Mouse (Mus musculus) limb, embryonic 11.5 days (tissue): ENCODE results near the gene Ubc. TPM values are rescaled to one million over a fixed set of nuclear protein-coding genes. Genes with fewer than 3 reads are reported as not detected.
A peak's percentile ranks its signal among the peaks of the same experiment; 100 is the strongest.

Source experiments
- ATAC-seq: fragments of 200-750 bp; cut with Nextera tagmentation; 2 replicates; pipeline ENCODE4 v1.8.0; 2017; ENCODE audit warnings: low read depth; ENCODE audit not compliant: insufficient number of reproducible peaks, low FRiP score, low TSS enrichment
- DNase-seq: peaks from one replicate; pipeline ENCODE4 v3.0.0-alpha.2; 2015; ENCODE audit warnings: low spot score
- H3K27ac ChIP-seq: fragments of 300-500 bp; sonication (generic); replicated peaks from 2 replicates; pipeline ENCODE4 v1.5.1; 2014; ENCODE audit warnings: low read depth, mild to moderate bottlenecking, low read length
- H3K27me3 ChIP-seq: fragments of 300-500 bp; sonication (generic); 2 replicates; pipeline ENCODE4 v1.6.1; 2014; ENCODE audit warnings: mild to moderate bottlenecking, low read length, mixed read lengths; ENCODE audit not compliant: control insufficient read depth, insufficient read depth
- H3K36me3 ChIP-seq: fragments of 300-500 bp; sonication (generic); 2 replicates; pipeline ENCODE4 v1.6.1; 2014; ENCODE audit warnings: mild to moderate bottlenecking, low read length, moderate library complexity, mixed read lengths; ENCODE audit not compliant: control insufficient read depth, insufficient read depth
- H3K4me1 ChIP-seq: fragments of 300-500 bp; sonication (generic); 2 replicates; pipeline ENCODE4 v1.6.1; 2014; ENCODE audit warnings: low read length, mixed read lengths; ENCODE audit not compliant: control insufficient read depth, insufficient read depth
- H3K4me2 ChIP-seq: fragments of 300-500 bp; sonication (generic); 2 replicates; pipeline ENCODE4 v1.6.1; 2014; ENCODE audit warnings: low read depth, mild to moderate bottlenecking, moderate library complexity; ENCODE audit not compliant: severe bottlenecking
- H3K4me3 ChIP-seq: fragments of 300-500 bp; sonication (generic); 2 replicates; pipeline ENCODE4 v1.5.1; 2014; ENCODE audit warnings: low read depth, low read length
- H3K9ac ChIP-seq: fragments of 300-500 bp; sonication (generic); 2 replicates; pipeline ENCODE4 v1.6.1; 2014; ENCODE audit warnings: mild to moderate bottlenecking, low read length
- H3K9me3 ChIP-seq: fragments of 300-500 bp; sonication (generic); 2 replicates; pipeline ENCODE4 v1.6.1; 2016; ENCODE audit warnings: low read length; ENCODE audit not compliant: control insufficient read depth
- WGBS: fragments of 180-500 bp; shearing (Covaris S2); extraction: QIAGEN DNeasy Blood & Tissue Kit; methylation state at CpG from one replicate; pipeline ENCODE4 v1.1.7; 2014; 5-methylcytosine and 5-hydroxymethylcytosine counted together
- polyA plus RNA-seq: library from polyadenylated mRNA; unstranded; fragments of >200 nt; fragmentation: Nextera tagmentation; extraction: Ambion mirVana; gene quantifications from 2 replicates; pipeline ENCODE4 v1.2.1, GENCODE M21; 2014

Gene Ubc
- polyA plus RNA-seq, 1 experiment from 2014 or later = 979 TPM

- Histone ChIP-seq H3K36me3 (no peaks in the 10 kb centered on the region), H3K27me3 (no peaks in the 10 kb centered on the region), H3K4me3 (no peak overlapping the region), H3K4me1 (no peaks in the 10 kb centered on the region), H3K4me2 (no peak overlapping the region), H3K9ac (no peak overlapping the region), H3K27ac (no peak overlapping the region), H3K9me3 (no peaks in the 10 kb centered on the region)
- ATAC-seq (0 out of 2 replicates have a peak, but pooled peaks have one; percentile 26), DNase-seq (no peak)
- 56% methylated on average over 7 of the region's 7 CpGs for WGBS
Measured at GRCm38 (mm10) chr5:125354885-125355492, 35.0 kb downstream of the Ubc start.

- no peaks in the 10 kb centered on the region for H3K4me1 ChIP-seq
- 93% methylated on average over 5 of the region's 5 CpGs for WGBS
Measured at GRCm38 (mm10) chr5:125352781-125353294, 37.2 kb downstream of the Ubc start.

GRCm38 (mm10) chr5:125351939-125352338 is 38.1 kb downstream of the Ubc start:
- ATAC-seq (no peak), DNase-seq (no peak)
- Histone ChIP-seq H3K4me2 (no peak overlapping the region), H3K4me1 (no peaks in the 10 kb centered on the region), H3K9me3 (no peaks in the 10 kb centered on the region), H3K36me3 (no peaks in the 10 kb centered on the region), H3K27ac (no peak overlapping the region), H3K4me3 (no peak overlapping the region), H3K27me3 (no peaks in the 10 kb centered on the region), H3K9ac (no peak overlapping the region)
- 94% methylated on average over 5 of the region's 5 CpGs for WGBS

More at GRCm38 (mm10) chr5:125352781-125353294, 37.2 kb downstream of the Ubc start:
- Histone ChIP-seq H3K9me3 (no peaks in the 10 kb centered on the region), H3K36me3 (no peaks in the 10 kb centered on the region), H3K9ac (no peak overlapping the region), H3K27me3 (no peaks in the 10 kb centered on the region), H3K27ac (no peak overlapping the region), H3K4me2 (no peak overlapping the region), H3K4me3 (no peak overlapping the region)
- ATAC-seq (no peak), DNase-seq (no peak)

GRCm38 (mm10) chr5:125351057-125351456 is 38.9 kb downstream of the Ubc start:
- ATAC-seq (no peak), DNase-seq (no peak)
- no peaks in the 10 kb centered on the region for H3K27me3 ChIP-seq
- H3K4me2 ChIP-seq = no peak overlapping the region
- no peaks in the 10 kb centered on the region for H3K36me3 ChIP-seq
- H3K9ac ChIP-seq = no peak overlapping the region
- H3K4me3 ChIP-seq = no peak overlapping the region
- WGBS = 82% methylated on average over 8 of the region's 8 CpGs
- no peaks in the 10 kb centered on the region for H3K4me1 ChIP-seq
- H3K9me3 ChIP-seq = no peaks in the 10 kb centered on the region
- H3K27ac ChIP-seq = no peak overlapping the region

GRCm38 (mm10) chr5:125349391-125349790 is 40.6 kb downstream of the Ubc start:
- Histone ChIP-seq H3K4me1 (no peaks in the 10 kb centered on the region), H3K27me3 (no peaks in the 10 kb centered on the region), H3K4me2 (no peak overlapping the region), H3K9ac (no peak overlapping the region), H3K9me3 (no peaks in the 10 kb centered on the region), H3K27ac (no peak overlapping the region), H3K36me3 (no peaks in the 10 kb centered on the region), H3K4me3 (no peak overlapping the region)
- ATAC-seq = no peak
- no peak for DNase-seq
- WGBS = 87% methylated on average over 3 of the region's 3 CpGs

- ATAC-seq = no peak
- Histone ChIP-seq H3K4me2 (no peak overlapping the region), H3K4me1 (no peaks in the 10 kb centered on the region), H3K27me3 (no peaks in the 10 kb centered on the region), H3K9ac (no peak overlapping the region), H3K4me3 (no peak overlapping the region), H3K9me3 (no peaks in the 10 kb centered on the region), H3K36me3 (no peaks in the 10 kb centered on the region), H3K27ac (no peak overlapping the region)
- 31% methylated on average over 8 of the region's 8 CpGs for WGBS
- DNase-seq = peak; percentile 70
Measured at GRCm38 (mm10) chr5:125348487-125348886, 41.5 kb downstream of the Ubc start.

GRCm38 (mm10) chr5:125348067-125348466 is 41.9 kb downstream of the Ubc start:
- no peak overlapping the region for H3K4me3 ChIP-seq
- no peaks in the 10 kb centered on the region for H3K9me3 ChIP-seq
- H3K36me3 ChIP-seq = no peaks in the 10 kb centered on the region
- no peak overlapping the region for H3K9ac ChIP-seq
- no peak for DNase-seq
- H3K27ac ChIP-seq = no peak overlapping the region
- H3K4me1 ChIP-seq = no peaks in the 10 kb centered on the region
- ATAC-seq = no peak
- H3K4me2 ChIP-seq = no peak overlapping the region
- WGBS = 73% methylated on average over 7 of the region's 7 CpGs
- H3K27me3 ChIP-seq = no peaks in the 10 kb centered on the region

- no peak for ATAC-seq
- no peak overlapping the region for H3K27ac ChIP-seq
- H3K9me3 ChIP-seq = no peaks in the 10 kb centered on the region
- H3K4me2 ChIP-seq = no peak overlapping the region
- DNase-seq = no peak
- H3K4me1 ChIP-seq = peaks cover 10% of the 10 kb centered on the region; the same call in 1 of the 2 replicates
- no peaks in the 10 kb centered on the region for H3K27me3 ChIP-seq
- no peak overlapping the region for H3K9ac ChIP-seq
- no peaks in the 10 kb centered on the region for H3K36me3 ChIP-seq
- no peak overlapping the region for H3K4me3 ChIP-seq
- WGBS = 87% methylated on average over 6 of the region's 6 CpGs
Measured at GRCm38 (mm10) chr5:125344296-125344695, 45.7 kb downstream of the Ubc start.
